Mouse (Mus musculus) forebrain, embryonic 14.5 days (tissue): ENCODE results near the gene Mmp10. TPM values are rescaled to one million over a fixed set of nuclear protein-coding genes. Genes with fewer than 3 reads are reported as not detected.
A peak's percentile ranks its signal among the peaks of the same experiment; 100 is the strongest.

ENCODE experiments used
- ATAC-seq: fragments of 200-750 bp; cut with Nextera tagmentation; 2 replicates; pipeline ENCODE4 v1.8.0; 2017; ENCODE audit warnings: mild to moderate bottlenecking, moderate library complexity
- DNase-seq: peaks from one replicate; pipeline ENCODE4 v3.0.0-alpha.2; 2015; ENCODE audit warnings: low spot score
- H3K27ac ChIP-seq: fragments of 300-500 bp; sonication (generic); 2 replicates; pipeline ENCODE4 v1.5.1; 2014; ENCODE audit warnings: low read depth, mild to moderate bottlenecking, control low read depth, low read length, moderate library complexity
- H3K27me3 ChIP-seq: fragments of 300-500 bp; sonication (generic); replicated peaks from 2 replicates; pipeline ENCODE4 v1.6.1; 2014; ENCODE audit warnings: low read length, control low read depth, mixed read lengths; ENCODE audit not compliant: control insufficient read depth, insufficient read depth
- H3K36me3 ChIP-seq: fragments of 300-500 bp; sonication (generic); 2 replicates; pipeline ENCODE4 v1.6.1; 2014; ENCODE audit warnings: low read length, control low read depth; ENCODE audit not compliant: control insufficient read depth, insufficient read depth
- H3K4me1 ChIP-seq: fragments of 300-500 bp; sonication (generic); 2 replicates; pipeline ENCODE4 v1.6.1; 2014; ENCODE audit warnings: antibody characterized with exemption, low read length, control low read depth; ENCODE audit not compliant: control insufficient read depth, insufficient read depth
- H3K4me2 ChIP-seq: fragments of 300-500 bp; sonication (generic); 2 replicates; pipeline ENCODE4 v1.6.1; 2014; ENCODE audit warnings: mild to moderate bottlenecking, control low read depth, low read length
- H3K4me3 ChIP-seq: fragments of 300-500 bp; sonication (generic); 2 replicates; pipeline ENCODE4 v1.5.1; 2014; ENCODE audit warnings: low read depth, low read length, control low read depth
- H3K9ac ChIP-seq: fragments of 300-500 bp; sonication (generic); 2 replicates; pipeline ENCODE4 v1.6.1; 2014; ENCODE audit warnings: mild to moderate bottlenecking, low read length, control low read depth, moderate library complexity
- H3K9me3 ChIP-seq: fragments of 300-500 bp; sonication (generic); replicated peaks from 2 replicates; pipeline ENCODE4 v1.6.1; 2016; ENCODE audit warnings: low read length, control low read depth, mixed read lengths; ENCODE audit not compliant: control insufficient read depth
- WGBS: fragments of 180-500 bp; shearing (Covaris S2); extraction: QIAGEN DNeasy Blood & Tissue Kit; methylation state at CpG from one replicate; pipeline ENCODE4 v1.1.7; 2014; 5-methylcytosine and 5-hydroxymethylcytosine counted together
- polyA plus RNA-seq: library from polyadenylated mRNA; unstranded; fragments of >200 nt; fragmentation: Nextera tagmentation; extraction: Ambion mirVana; gene quantifications from 2 replicates; pipeline ENCODE4 v1.2.1, GENCODE M21; 2014

Gene Mmp10
- polyA plus RNA-seq, 1 experiment from 2014 or later, result not detected

DNA sequence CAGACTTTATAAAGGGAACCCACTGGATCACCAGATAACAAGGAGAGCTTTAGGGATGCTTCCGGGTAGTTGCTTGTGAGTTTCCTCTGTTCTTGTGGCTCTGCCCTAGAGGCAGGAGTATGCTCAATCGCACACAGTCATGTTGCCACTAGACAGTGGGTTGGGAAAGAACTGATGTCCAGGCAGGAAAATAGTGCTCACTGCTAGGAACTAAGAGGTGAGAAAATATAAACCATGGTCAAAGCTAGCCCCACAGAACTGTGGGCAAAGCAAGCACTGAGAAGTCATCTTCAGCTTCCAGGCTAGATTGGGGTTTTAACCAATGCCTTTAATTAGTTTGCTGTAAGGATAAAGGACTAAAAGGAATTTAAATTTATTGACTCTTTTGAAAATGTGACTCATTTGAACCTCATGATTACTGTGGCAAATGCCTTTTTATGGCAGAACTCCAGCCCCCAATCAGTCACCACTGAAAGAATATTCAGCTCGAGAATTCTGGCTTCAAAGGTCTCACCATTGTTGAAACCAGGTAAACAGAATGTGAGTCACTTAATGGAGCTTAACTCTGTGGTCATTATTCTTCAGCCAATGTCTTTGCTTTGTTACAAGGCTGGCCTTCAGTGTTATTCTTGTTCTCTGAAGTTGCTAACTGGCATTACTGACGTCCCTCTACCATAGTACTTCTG lies 24.2 kb downstream of the Mmp10 start:
- no peak for DNase-seq
- ATAC-seq, result no peak
- 51% methylated on average over 4 of the region's 4 CpGs for whole genome bisulfite sequencing

GRCm38 (mm10) chr9:7542763-7543162 lies 40.6 kb downstream of the Mmp10 start:
- Histone ChIP-seq H3K27me3 (no peaks in the 10 kb centered on the region), H3K9ac (no peak overlapping the region), H3K4me1 (no peaks in the 10 kb centered on the region), H3K4me2 (no peak overlapping the region), H3K9me3 (no peaks in the 10 kb centered on the region), H3K4me3 (no peak overlapping the region), H3K27ac (no peak overlapping the region), H3K36me3 (no peaks in the 10 kb centered on the region)
- no peak for ATAC-seq
- DNase-seq, result no peak

More for the DNA sequence above, 24.2 kb downstream of the Mmp10 start:
- H3K4me1 ChIP-seq, result no peaks in the 10 kb centered on the region
- no peaks in the 10 kb centered on the region for H3K36me3 ChIP-seq
- H3K4me3 ChIP-seq, result no peak overlapping the region
- no peaks in the 10 kb centered on the region for H3K27me3 ChIP-seq
- no peak overlapping the region for H3K9ac ChIP-seq
- H3K27ac ChIP-seq, result no peak overlapping the region
- no peak overlapping the region for H3K4me2 ChIP-seq
- no peaks in the 10 kb centered on the region for H3K9me3 ChIP-seq

DNA sequence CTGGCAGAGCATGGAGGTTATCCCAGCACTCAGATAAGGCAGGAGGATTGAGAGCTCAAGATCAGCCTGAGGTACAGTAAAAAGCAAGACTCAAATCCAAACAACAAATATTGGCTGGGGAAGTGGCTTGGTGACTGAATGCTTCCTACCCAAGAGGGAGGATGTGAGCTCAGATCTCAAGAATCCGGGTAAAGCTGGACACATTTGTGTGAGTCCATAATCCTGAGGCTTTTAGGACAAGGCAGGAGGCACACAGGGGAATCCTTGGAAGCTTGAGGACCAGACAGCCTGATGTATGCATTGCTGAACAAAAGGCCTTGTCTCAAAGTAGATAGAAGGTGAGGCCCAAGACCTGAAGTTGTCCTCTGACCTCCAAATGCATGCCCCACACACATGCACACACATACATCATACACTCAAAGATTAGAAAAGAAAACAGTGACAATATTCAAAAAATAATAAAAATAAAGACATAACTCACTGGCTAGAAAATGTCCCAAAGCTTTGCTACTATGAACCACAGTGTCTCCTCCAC lies 42.8 kb downstream of the Mmp10 start:
- H3K27me3 ChIP-seq, result no peaks in the 10 kb centered on the region
- H3K4me2 ChIP-seq, result no peak overlapping the region
- no peak overlapping the region for H3K27ac ChIP-seq
- no peak overlapping the region for H3K9ac ChIP-seq
- no peaks in the 10 kb centered on the region for H3K36me3 ChIP-seq
- WGBS, result 82% methylated on average over 1 of the region's 1 CpGs
- ATAC-seq (no peak), DNase-seq (no peak)
- H3K4me1 ChIP-seq, result no peaks in the 10 kb centered on the region
- no peaks in the 10 kb centered on the region for H3K9me3 ChIP-seq
- H3K4me3 ChIP-seq, result no peak overlapping the region

GRCm38 (mm10) chr9:7545471-7545870 lies 43.3 kb downstream of the Mmp10 start:
- Histone ChIP-seq H3K4me3 (no peak overlapping the region), H3K9ac (no peak overlapping the region), H3K27ac (no peak overlapping the region), H3K36me3 (no peaks in the 10 kb centered on the region), H3K27me3 (no peaks in the 10 kb centered on the region), H3K4me1 (no peaks in the 10 kb centered on the region), H3K9me3 (no peaks in the 10 kb centered on the region), H3K4me2 (no peak overlapping the region)
- no peak for ATAC-seq
- peak; percentile 4 for DNase-seq
- 79% methylated on average over 1 of the region's 1 CpGs for WGBS

DNA sequence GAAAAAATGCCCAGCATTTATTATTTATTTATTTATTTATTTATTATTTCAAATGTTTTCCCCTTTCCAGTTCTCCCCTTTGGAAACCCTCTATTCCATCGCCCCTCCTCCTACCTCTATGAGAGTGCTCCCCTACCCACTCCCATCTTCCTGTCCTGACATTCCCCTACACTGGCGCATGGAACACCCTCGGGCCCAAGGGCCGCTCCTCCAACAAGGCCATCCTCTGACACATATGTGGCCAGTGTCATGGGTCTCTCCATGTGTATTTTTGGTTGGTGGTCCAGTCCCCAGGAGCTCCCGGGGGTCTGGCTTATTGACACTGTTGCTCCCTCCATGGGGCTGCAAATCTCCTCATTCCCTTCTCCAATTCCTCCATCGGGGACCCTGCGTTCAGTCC lies 43.8 kb downstream of the Mmp10 start:
- Histone ChIP-seq H3K4me1 (no peaks in the 10 kb centered on the region), H3K4me3 (no peak overlapping the region), H3K27me3 (no peaks in the 10 kb centered on the region), H3K36me3 (no peaks in the 10 kb centered on the region), H3K4me2 (no peak overlapping the region), H3K9ac (no peak overlapping the region), H3K27ac (no peak overlapping the region), H3K9me3 (no peaks in the 10 kb centered on the region)
- DNase-seq (no peak), ATAC-seq (no peak)
- 93% methylated on average over 7 of the region's 7 CpGs for WGBS

GRCm38 (mm10) chr9:7551943-7552342 lies 49.8 kb downstream of the Mmp10 start:
- H3K27ac ChIP-seq, result no peak overlapping the region
- no peaks in the 10 kb centered on the region for H3K4me1 ChIP-seq
- no peak overlapping the region for H3K4me3 ChIP-seq
- ATAC-seq (no peak), DNase-seq (no peak)
- H3K36me3 ChIP-seq, result no peaks in the 10 kb centered on the region
- H3K4me2 ChIP-seq, result no peak overlapping the region
- no peaks in the 10 kb centered on the region for H3K9me3 ChIP-seq
- no peak overlapping the region for H3K9ac ChIP-seq
- no peaks in the 10 kb centered on the region for H3K27me3 ChIP-seq

GRCm38 (mm10) chr9:7553536-7553935 lies 51.4 kb downstream of the Mmp10 start:
- H3K27ac ChIP-seq, result no peak overlapping the region
- DNase-seq (no peak), ATAC-seq (no peak)
- H3K9ac ChIP-seq, result no peak overlapping the region
- H3K4me3 ChIP-seq, result no peak overlapping the region
- H3K27me3 ChIP-seq, result no peaks in the 10 kb centered on the region
- no peak overlapping the region for H3K4me2 ChIP-seq
- H3K9me3 ChIP-seq, result no peaks in the 10 kb centered on the region
- WGBS, result 87% methylated on average over 3 of the region's 3 CpGs
- no peaks in the 10 kb centered on the region for H3K4me1 ChIP-seq
- no peaks in the 10 kb centered on the region for H3K36me3 ChIP-seq

DNA sequence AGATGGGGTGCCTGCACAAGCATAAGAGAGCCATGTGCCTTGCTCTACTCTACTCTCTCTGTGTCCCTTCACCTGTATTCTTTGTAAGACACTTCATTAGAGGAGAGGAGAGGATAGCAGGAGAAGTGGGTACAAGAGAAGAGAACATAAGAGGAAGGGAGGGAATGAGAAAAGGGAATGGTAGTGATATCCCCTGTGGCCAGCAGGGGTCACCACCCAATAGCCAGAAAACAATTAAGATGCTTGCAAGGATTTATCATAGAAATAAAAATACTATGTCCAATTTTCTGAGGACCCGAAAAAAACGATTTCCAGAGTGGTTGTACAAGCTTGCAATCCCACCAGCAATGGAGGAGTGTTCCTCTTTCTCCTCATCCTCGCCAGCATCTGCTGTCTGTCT lies 52.2 kb downstream of the Mmp10 start:
- Histone ChIP-seq H3K4me3 (no peak overlapping the region), H3K9me3 (no peaks in the 10 kb centered on the region), H3K27ac (no peak overlapping the region), H3K4me1 (no peaks in the 10 kb centered on the region), H3K9ac (no peak overlapping the region), H3K4me2 (no peak overlapping the region), H3K27me3 (no peaks in the 10 kb centered on the region), H3K36me3 (no peaks in the 10 kb centered on the region)
- WGBS, result 41% methylated on average over 3 of the region's 3 CpGs
- DNase-seq (no peak), ATAC-seq (no peak)

- Histone ChIP-seq H3K27ac (no peak within 1 kb of the TSS), H3K4me1 (no peaks in the 10 kb centered on the region), H3K4me2 (no peak within 1 kb of the TSS), H3K4me3 (no peak within 1 kb of the TSS), H3K9me3 (no peaks in the 10 kb centered on the region), H3K36me3 (no peaks in the 10 kb centered on the region), H3K9ac (no peak within 1 kb of the TSS), H3K27me3 (no peaks in the 10 kb centered on the region)
- ATAC-seq, result no peak
- 87% methylated on average over 8 of the region's 8 CpGs for WGBS
- DNase-seq, result no peak
Observed at GRCm38 (mm10) chr9:7558221-7559017, 56.3 kb downstream of the Mmp10 start, which contains the start of gene Mmp8. Gene Mmp8, plus strand, starts transcription at chr9:7558456.
